Comparison of ENCODE assay signal across 8 mouse cellular contexts in the genomic region with DNA sequence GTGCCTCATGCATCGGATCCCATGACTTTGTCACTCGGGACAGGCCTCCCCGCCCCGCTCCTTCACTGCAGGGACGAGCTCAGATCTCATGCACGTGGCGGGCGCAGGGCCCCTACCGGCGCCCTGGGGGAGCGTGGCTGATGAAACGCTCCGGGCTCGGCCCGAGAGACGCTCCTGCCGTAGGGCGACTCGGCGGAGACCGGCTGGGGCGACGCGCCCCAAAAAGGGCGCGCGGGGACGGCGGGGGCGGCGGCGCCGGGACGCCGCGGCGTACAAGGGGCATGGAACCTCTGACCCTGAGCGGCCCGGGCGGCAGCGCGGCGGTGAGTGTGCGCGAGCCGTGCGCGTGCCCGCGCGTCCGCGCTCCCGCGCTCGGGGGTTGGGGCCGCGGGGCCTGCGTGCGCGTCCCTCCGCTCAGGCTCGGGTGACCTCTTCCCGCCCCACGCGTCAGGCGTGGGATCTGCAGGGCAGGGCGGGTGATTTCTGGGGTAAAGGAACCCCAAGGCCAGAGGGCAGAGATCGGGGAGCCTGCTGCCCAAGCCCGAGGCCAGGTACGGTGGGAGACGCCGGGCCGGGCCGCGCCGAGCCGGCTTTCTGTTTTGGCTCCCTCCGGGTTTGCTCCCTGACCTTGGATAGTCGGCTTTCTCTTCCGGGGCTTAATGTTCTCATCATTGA. TPM values are rescaled to one million over a fixed set of nuclear protein-coding genes. Genes with fewer than 3 reads are reported as not detected.
A peak's percentile ranks its signal among the peaks of the same experiment; 100 is the strongest.
DNase-seq lines count a peak whose midpoint lies in the region; ATAC-seq and TF ChIP-seq lines count a peak whose summit lies in the region.

A gene (plus strand): TSS at position 375 of the 675 bp plus-strand sequence.

- peaks cover 62% of the 10 kb centered on the region for H3K36me3 ChIP-seq in G1E (replicated peaks)
- peaks cover 6% of the 10 kb centered on the region; the same call in 1 of the 2 replicates for H3K36me3 ChIP-seq in forebrain, embryonic 14.5 days (ENCODE audit: control insufficient read depth, insufficient read depth, low read length)
- H3K36me3 ChIP-seq in lung, embryonic 15.5 days, result peaks cover 7% of the 10 kb centered on the region; the same call in 1 of the 2 replicates

- intact Hi-C loops in heart, postnatal 10 days (cut with DNase I), result loop anchor here (5.0 kb wide), 2 partner anchors 51 to 136 kb away; no protein-coding TSS in a partner anchor

- peak within 1 kb of the TSS; percentile 83 for H3K4me2 ChIP-seq in forebrain, embryonic 14.5 days (ENCODE audit: low read length)
- H3K4me2 ChIP-seq in lung, embryonic 15.5 days, result peak within 1 kb of the TSS; percentile 83

- H3K4me1 ChIP-seq in G1E (ENCODE audit: insufficient read depth, low read depth, low read length), result peaks cover 56% of the 10 kb centered on the region
- H3K4me1 ChIP-seq in forebrain, embryonic 14.5 days (ENCODE audit: control insufficient read depth, insufficient read depth, low read length), result no peaks in the 10 kb centered on the region
- H3K4me1 ChIP-seq in lung, embryonic 15.5 days, result peaks cover 57% of the 10 kb centered on the region

- peak within 1 kb of the TSS; percentile 27; the same call in 1 of the 2 replicates for H3K27ac ChIP-seq in forebrain, embryonic 14.5 days (ENCODE audit: low read depth, low read length)
- peak within 1 kb of the TSS; percentile 59 for H3K27ac ChIP-seq in lung, embryonic 15.5 days

- peak within 1 kb of the TSS; percentile 74 for H3K4me3 ChIP-seq in G1E (ENCODE audit: low read depth, low read length)
- H3K4me3 ChIP-seq in forebrain, embryonic 14.5 days (ENCODE audit: low read depth, low read length), result peak within 1 kb of the TSS; percentile 65
- peak within 1 kb of the TSS; percentile 60 for H3K4me3 ChIP-seq in lung, embryonic 15.5 days

- no peaks in the 10 kb centered on the region for H3K27me3 ChIP-seq in G1E (ENCODE audit: insufficient read depth, low read length)
- no peaks in the 10 kb centered on the region for H3K27me3 ChIP-seq in forebrain, embryonic 14.5 days (replicated peaks; ENCODE audit: control insufficient read depth, insufficient read depth, low read length)
- no peaks in the 10 kb centered on the region for H3K27me3 ChIP-seq in lung, embryonic 15.5 days

- DNase-seq in G1E (ENCODE audit: low spot score), result peak; percentile 93
- DNase-seq in cerebellum, adult 11 months, result peak; percentile 79
- DNase-seq in forebrain, embryonic 14.5 days (ENCODE audit: low spot score), result peak; percentile 69
- peak; percentile 87 to 88 for DNase-seq in heart, postnatal 10 days
- DNase-seq in kidney, postnatal 4 days, result peak; percentile 81 to 89
- DNase-seq in thymus, adult 18-20 months, result peak; percentile 70 to 71

- peak; percentile 52 for ATAC-seq in G1E (ENCODE audit: extremely low read depth, insufficient number of reproducible peaks, low FRiP score, poor library complexity, severe bottlenecking)
- ATAC-seq in forebrain, embryonic 14.5 days, result peak; percentile 87
- ATAC-seq in lung, embryonic 15.5 days (ENCODE audit: borderline replicate concordance, extremely low read depth, low FRiP score, low TSS enrichment), result peak; percentile 73
- ATAC-seq in neutrophil, adult 5-6 weeks (ENCODE audit: extremely low read depth, insufficient number of reproducible peaks, low FRiP score, poor library complexity, severe bottlenecking), result peak; percentile 33

- peak within 1 kb of the TSS; percentile 82 for H3K9ac ChIP-seq in forebrain, embryonic 14.5 days (ENCODE audit: low read length)
- peak within 1 kb of the TSS; percentile 78 for H3K9ac ChIP-seq in lung, embryonic 15.5 days

- H3K9me3 ChIP-seq in G1E (replicated peaks), result no peaks in the 10 kb centered on the region
- no peaks in the 10 kb centered on the region for H3K9me3 ChIP-seq in forebrain, embryonic 14.5 days (replicated peaks; ENCODE audit: control insufficient read depth, low read length)
- H3K9me3 ChIP-seq in lung, embryonic 15.5 days, result no peaks in the 10 kb centered on the region

- under 1% methylated on average over 68 of the region's 81 CpGs for WGBS in forebrain, embryonic 14.5 days
- WGBS in lung, embryonic 15.5 days, result under 1% methylated on average over 74 of the region's 81 CpGs

- no peak for TF ChIP-seq CTCF in G1E (IDR thresholded peaks at IDR 0.05; ENCODE audit: low read depth, low read length)

RNA-seq across cellular contexts. Expression of the gene that starts here (rescaled TPM):
- total RNA-seq in G1E (2014; fragmentation: Nextera tagmentation) (3.4 and 4.9 TPM in 2 replicates), G1E (2017) (9.7 and 12.8 TPM in 2 replicates)
- 3.4 and 3.5 TPM in 2 replicates for polyA plus RNA-seq in G1E (2012)
- 4.9 and 5.4 TPM in 2 replicates for polyA plus RNA-seq in forebrain, embryonic 14.5 days (2014; fragmentation: Nextera tagmentation; extraction: Ambion mirVana)
- 1 to 10 TPM; 5.9 to 6.5 TPM for total RNA-seq in heart, postnatal 10 days (2021)
- 9.0 and 9.8 TPM in 2 replicates for polyA plus RNA-seq in lung, embryonic 15.5 days (2015; fragmentation: Nextera tagmentation; extraction: Ambion mirVana)
- 23.6 and 25.5 TPM in 2 replicates for total RNA-seq in neutrophil, adult 5-6 weeks (2017)

Comparison
In these comparisons a context has a peak if more than half of its experiments do, and no peak if none do; other contexts are left out.
1. Peak in every context shown above with its lines: DNase-seq, ATAC-seq, H3K4me3 ChIP-seq and H3K27ac ChIP-seq.
2. ATAC-seq: peak in every context shown above with its lines; median percentile 87 in forebrain, embryonic 14.5 days; 73 in lung, embryonic 15.5 days; 52 in G1E; 33 in neutrophil, adult 5-6 weeks.